Mouse (Mus musculus) gonadal fat pad, adult 2 months (tissue): ENCODE results near the gene Trpm3. TPM values are rescaled to one million over a fixed set of nuclear protein-coding genes. Genes with fewer than 3 reads are reported as not detected.

Experiments used
- DNase-seq: peaks from one replicate; pipeline ENCODE4 v3.0.0-alpha.2; 2012; ENCODE audit warnings: low read depth
- polyA plus RNA-seq: library from polyadenylated mRNA; depleted of rRNA; stranded (reverse); fragments of >200 nt; gene quantifications from 2 replicates; pipeline ENCODE4 v1.2.3, GENCODE M21; 2012

Trpm3 gene
- polyA plus RNA-seq, 1 experiment = 16.0 TPM

- no peak for DNase-seq
These were observed 496.8 kb downstream of the Trpm3 start for GRCm38 (mm10) chr19:22635635-22636034.

GRCm38 (mm10) chr19:22637786-22638185 lies 498.9 kb downstream of the Trpm3 start:
- no peak for DNase-seq

GRCm38 (mm10) chr19:22638394-22638954 lies 499.6 kb downstream of the Trpm3 start:
- DNase-seq = no peak

- DNase-seq = no peak
These were observed 503.3 kb downstream of the Trpm3 start for GRCm38 (mm10) chr19:22642124-22642523.

GRCm38 (mm10) chr19:22656466-22657215 lies 517.8 kb downstream of the Trpm3 start:
- no peak for DNase-seq

- no peak for DNase-seq
These were observed 518.4 kb downstream of the Trpm3 start for GRCm38 (mm10) chr19:22657251-22657650.

- no peak for DNase-seq
These were observed 526.6 kb downstream of the Trpm3 start for GRCm38 (mm10) chr19:22665401-22665800.

GRCm38 (mm10) chr19:22670222-22670621 lies 531.4 kb downstream of the Trpm3 start:
- DNase-seq = no peak

- DNase-seq = no peak
These were observed 534.0 kb downstream of the Trpm3 start for GRCm38 (mm10) chr19:22672892-22673291.

- DNase-seq = no peak
These were observed 537.4 kb downstream of the Trpm3 start for GRCm38 (mm10) chr19:22676206-22676605.

- no peak for DNase-seq
These were observed 543.4 kb downstream of the Trpm3 start for GRCm38 (mm10) chr19:22682238-22682637.

GRCm38 (mm10) chr19:22691995-22692394 lies 553.1 kb downstream of the Trpm3 start:
- DNase-seq = no peak

GRCm38 (mm10) chr19:22692553-22692952 lies 553.7 kb downstream of the Trpm3 start:
- DNase-seq = no peak

GRCm38 (mm10) chr19:22692956-22693355 lies 554.1 kb downstream of the Trpm3 start:
- DNase-seq = no peak

- no peak for DNase-seq
These were observed 556.6 kb downstream of the Trpm3 start for GRCm38 (mm10) chr19:22695423-22695822.

- no peak for DNase-seq
These were observed 559.9 kb downstream of the Trpm3 start for GRCm38 (mm10) chr19:22698737-22699136.

GRCm38 (mm10) chr19:22700871-22701651 lies 562.2 kb downstream of the Trpm3 start:
- no peak for DNase-seq

GRCm38 (mm10) chr19:22703876-22704275 lies 565.0 kb downstream of the Trpm3 start:
- DNase-seq = peak; percentile 5

- DNase-seq = no peak
These were observed 566.6 kb downstream of the Trpm3 start for GRCm38 (mm10) chr19:22705414-22705813.

- no peak for DNase-seq
These were observed 580.2 kb downstream of the Trpm3 start for GRCm38 (mm10) chr19:22719027-22719426.

GRCm38 (mm10) chr19:22729846-22730245 lies 591.0 kb downstream of the Trpm3 start:
- DNase-seq = no peak

GRCm38 (mm10) chr19:22730971-22731370 lies 592.1 kb downstream of the Trpm3 start:
- no peak for DNase-seq

GRCm38 (mm10) chr19:22736870-22737269 lies 598.0 kb downstream of the Trpm3 start:
- no peak for DNase-seq
